ENCODE assay signal across 13 mouse cellular contexts in the genomic region with DNA sequence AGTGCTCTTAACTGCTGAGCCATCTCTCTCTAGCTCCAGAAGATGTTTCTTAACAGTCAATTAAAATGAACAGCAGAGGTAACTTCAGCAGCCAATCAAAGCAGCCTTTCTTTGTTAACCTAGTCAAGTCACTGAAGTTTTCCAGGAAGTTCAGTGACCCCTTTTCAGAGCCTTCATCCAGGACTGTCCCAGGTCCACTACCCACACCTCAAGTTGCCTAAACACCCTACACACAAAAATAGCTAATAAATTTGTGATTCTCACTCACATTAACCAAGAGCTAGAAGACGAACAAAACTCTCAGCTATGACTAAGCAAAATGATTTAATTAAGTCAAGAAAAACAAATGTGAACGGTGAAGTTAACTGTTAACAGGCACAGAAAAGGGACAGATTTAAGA.
DNase-seq lines count a peak whose midpoint lies in the region; ATAC-seq and TF ChIP-seq lines count a peak whose summit lies in the region.
"Had no signal": no experiment of that assay in that cellular context is flagged by ENCODE, and none has a peak within 500 bp of the region (broad histone marks: within the 10 kb centered on the region; RNA-seq: fewer than 3 reads in every experiment).

No protein-coding gene starts in this region.

- H3K9me3 ChIP-seq in embryonic facial prominence, embryonic 13.5 days: no peaks in the 10 kb centered on the region
- no peaks in the 10 kb centered on the region for H3K9me3 ChIP-seq in embryonic facial prominence, embryonic 10.5 days
- no peaks in the 10 kb centered on the region for H3K9me3 ChIP-seq in kidney, embryonic 15.5 days (replicated peaks)
- no peaks in the 10 kb centered on the region for H3K9me3 ChIP-seq in kidney, embryonic 14.5 days (ENCODE audit: control insufficient read depth, low read length)
- H3K9me3 ChIP-seq in intestine, postnatal 0 days (ENCODE audit: control insufficient read depth): no peaks in the 10 kb centered on the region
- H3K9me3 ChIP-seq: hindbrain, embryonic 15.5 days; midbrain, embryonic 10.5 days had no signal

- H3K9ac ChIP-seq in embryonic facial prominence, embryonic 13.5 days: no peak overlapping the region
- H3K9ac ChIP-seq in kidney, embryonic 15.5 days: no peak overlapping the region
- H3K9ac ChIP-seq in kidney, embryonic 14.5 days (ENCODE audit: low read depth, low read length): no peak overlapping the region
- no peak overlapping the region for H3K9ac ChIP-seq in intestine, postnatal 0 days (ENCODE audit: low read depth, low read length)
- H3K9ac ChIP-seq: hindbrain, embryonic 15.5 days had no signal

- no peaks in the 10 kb centered on the region for H3K36me3 ChIP-seq in embryonic facial prominence, embryonic 13.5 days
- no peaks in the 10 kb centered on the region for H3K36me3 ChIP-seq in embryonic facial prominence, embryonic 10.5 days (replicated peaks)
- no peaks in the 10 kb centered on the region for H3K36me3 ChIP-seq in kidney, embryonic 15.5 days
- H3K36me3 ChIP-seq in kidney, embryonic 14.5 days (ENCODE audit: control insufficient read depth, insufficient read depth, low read length): no peaks in the 10 kb centered on the region
- H3K36me3 ChIP-seq in intestine, postnatal 0 days (ENCODE audit: control insufficient read depth, insufficient read depth): no peaks in the 10 kb centered on the region
- H3K36me3 ChIP-seq: hindbrain, embryonic 15.5 days; midbrain, embryonic 10.5 days had no signal

- TF ChIP-seq CTCF in intestine, postnatal 0 days (IDR thresholded peaks at IDR 0.05; ENCODE audit: low read depth): no peak

- peak overlapping the region; percentile 52 for H3K4me2 ChIP-seq in embryonic facial prominence, embryonic 13.5 days
- H3K4me2 ChIP-seq in kidney, embryonic 15.5 days: peak overlapping the region; percentile 50; the same call in 1 of the 2 replicates
- H3K4me2 ChIP-seq in kidney, embryonic 14.5 days (replicated peaks; ENCODE audit: low read depth, low read length): no peak overlapping the region
- peak overlapping the region; percentile 61; the same call in 1 of the 2 replicates for H3K4me2 ChIP-seq in intestine, postnatal 0 days (replicated peaks; ENCODE audit: low read depth)

- no peak overlapping the region for H3K4me3 ChIP-seq in embryonic facial prominence, embryonic 13.5 days
- H3K4me3 ChIP-seq in embryonic facial prominence, embryonic 10.5 days: no peak overlapping the region
- no peak overlapping the region for H3K4me3 ChIP-seq in kidney, embryonic 15.5 days (replicated peaks)
- no peak overlapping the region for H3K4me3 ChIP-seq in kidney, embryonic 14.5 days (ENCODE audit: low read length)
- H3K4me3 ChIP-seq in intestine, postnatal 0 days (ENCODE audit: low read depth, low read length): no peak overlapping the region
- H3K4me3 ChIP-seq: erythroblast, embryonic 14.5 days had no signal

- no peak for ATAC-seq in embryonic facial prominence, embryonic 13.5 days (ENCODE audit: insufficient number of reproducible peaks, insufficient read depth, low FRiP score, low TSS enrichment, low read depth)
- no peak for ATAC-seq in kidney, embryonic 15.5 days (replicated peaks; ENCODE audit: low FRiP score)
- ATAC-seq in kidney, embryonic 14.5 days (ENCODE audit: low FRiP score, low TSS enrichment): no peak
- ATAC-seq in intestine, postnatal 0 days: no peak

- H3K27ac ChIP-seq in embryonic facial prominence, embryonic 13.5 days: no peak overlapping the region
- no peak overlapping the region for H3K27ac ChIP-seq in embryonic facial prominence, embryonic 10.5 days (replicated peaks)
- no peak overlapping the region for H3K27ac ChIP-seq in kidney, embryonic 15.5 days
- H3K27ac ChIP-seq in kidney, embryonic 14.5 days (ENCODE audit: low read depth, low read length): no peak overlapping the region
- H3K27ac ChIP-seq in intestine, postnatal 0 days (ENCODE audit: low read depth, low read length): no peak overlapping the region
- H3K27ac ChIP-seq: hindbrain, embryonic 15.5 days; midbrain, embryonic 10.5 days had no signal

- 20% methylated on average over 2 of the region's 2 CpGs for WGBS in embryonic facial prominence, embryonic 13.5 days
- 54% methylated on average over 2 of the region's 2 CpGs for WGBS in embryonic facial prominence, embryonic 10.5 days
- 53% methylated on average over 2 of the region's 2 CpGs for WGBS in kidney, embryonic 15.5 days
- WGBS in kidney, embryonic 14.5 days: 45% methylated on average over 2 of the region's 2 CpGs
- WGBS in intestine, postnatal 0 days: 57% methylated on average over 2 of the region's 2 CpGs

- no peak for DNase-seq in embryonic facial prominence, embryonic 10.5 days (ENCODE audit: low spot score)
- DNase-seq in 3134 (ENCODE audit: extremely low read depth, insufficient read length, low spot score): peak; percentile 24
- no peak for DNase-seq in urinary bladder, adult 2 months (ENCODE audit: low spot score)
- no peak for DNase-seq in retina, postnatal 1 day
- DNase-seq: B cell, adult 2 months; cerebellum, postnatal 25 days had no signal

- H3K27me3 ChIP-seq in embryonic facial prominence, embryonic 13.5 days: no peaks in the 10 kb centered on the region
- H3K27me3 ChIP-seq in embryonic facial prominence, embryonic 10.5 days (replicated peaks; ENCODE audit: low read depth, poor library complexity, severe bottlenecking): no peaks in the 10 kb centered on the region
- H3K27me3 ChIP-seq in kidney, embryonic 15.5 days: no peaks in the 10 kb centered on the region
- no peaks in the 10 kb centered on the region for H3K27me3 ChIP-seq in kidney, embryonic 14.5 days (ENCODE audit: control insufficient read depth, insufficient read depth, low read length)
- H3K27me3 ChIP-seq in intestine, postnatal 0 days (replicated peaks; ENCODE audit: control insufficient read depth, insufficient read depth, low read length): no peaks in the 10 kb centered on the region
- H3K27me3 ChIP-seq: hindbrain, embryonic 15.5 days had no signal

- peaks cover 25% of the 10 kb centered on the region for H3K4me1 ChIP-seq in embryonic facial prominence, embryonic 13.5 days
- H3K4me1 ChIP-seq in embryonic facial prominence, embryonic 10.5 days: peaks cover 55% of the 10 kb centered on the region
- peaks cover 40% of the 10 kb centered on the region for H3K4me1 ChIP-seq in kidney, embryonic 15.5 days
- peaks cover 9% of the 10 kb centered on the region for H3K4me1 ChIP-seq in kidney, embryonic 14.5 days (ENCODE audit: control insufficient read depth, insufficient read depth, low read length)
- peaks cover 11% of the 10 kb centered on the region; the same call in 1 of the 2 replicates for H3K4me1 ChIP-seq in intestine, postnatal 0 days (replicated peaks; ENCODE audit: control insufficient read depth, insufficient read depth, low read length)
